Mouse (Mus musculus): Measurements from ENCODE around the gene Trip12. TPM values are rescaled to one million over a fixed set of nuclear protein-coding genes. Genes with fewer than 3 reads are reported as not detected.

Trip12 gene
- polyA plus RNA-seq, 1 experiment from 2014 or later, result 27.5 TPM

GRCm38 (mm10) chr1:84839309-84840017 lies 853 bp downstream of the Trip12 start, which contains the start of gene Fbxo36:
Gene Fbxo36 (plus strand): TSS chr1:84839841.
- Histone ChIP-seq H3K27me3 (no peaks in the 10 kb centered on the region), H3K9ac (peak within 1 kb of the TSS; percentile 97), H3K4me3 (replicated peaks) (peak within 1 kb of the TSS; percentile 98), H3K9me3 (replicated peaks) (no peaks in the 10 kb centered on the region), H3K27ac (replicated peaks) (peak within 1 kb of the TSS; percentile 94), H3K36me3 (replicated peaks) (no peaks in the 10 kb centered on the region), H3K4me2 (peak within 1 kb of the TSS; percentile 81), H3K4me1 (replicated peaks) (peaks cover 31% of the 10 kb centered on the region)
- WGBS (ENCODE audit: insufficient replicate concordance), result under 1% methylated on average over 54 of the region's 54 CpGs
- peak; percentile 82 for ATAC-seq (ENCODE audit: insufficient read depth)

- Histone ChIP-seq H3K4me2 (peak overlapping the region; percentile 81), H3K36me3 (replicated peaks) (no peaks in the 10 kb centered on the region; the same call in 1 of the 2 replicates), H3K4me1 (replicated peaks) (peaks cover 31% of the 10 kb centered on the region), H3K27ac (replicated peaks) (peak overlapping the region; percentile 94), H3K4me3 (replicated peaks) (peak overlapping the region; percentile 98), H3K9me3 (replicated peaks) (no peaks in the 10 kb centered on the region), H3K27me3 (no peaks in the 10 kb centered on the region), H3K9ac (peak overlapping the region; percentile 97)
- ATAC-seq (ENCODE audit: insufficient read depth), result peak; percentile 26
- WGBS (ENCODE audit: insufficient replicate concordance), result under 1% methylated on average over 44 of the region's 44 CpGs
Observed at GRCm38 (mm10) chr1:84838621-84839151, 1.6 kb downstream of the Trip12 start.

GRCm38 (mm10) chr1:84838156-84838555 lies 2.2 kb downstream of the Trip12 start:
- H3K9ac ChIP-seq, result peak overlapping the region; percentile 97
- peak overlapping the region; percentile 98 for H3K4me3 ChIP-seq (replicated peaks)
- peak overlapping the region; percentile 81 for H3K4me2 ChIP-seq
- no peaks in the 10 kb centered on the region for H3K27me3 ChIP-seq
- no peaks in the 10 kb centered on the region for H3K9me3 ChIP-seq (replicated peaks)
- ATAC-seq (ENCODE audit: insufficient read depth), result no peak
- H3K36me3 ChIP-seq (replicated peaks), result no peaks in the 10 kb centered on the region; the same call in 1 of the 2 replicates
- H3K27ac ChIP-seq (replicated peaks), result peak overlapping the region; percentile 94
- peaks cover 31% of the 10 kb centered on the region for H3K4me1 ChIP-seq (replicated peaks)
- WGBS (ENCODE audit: insufficient replicate concordance), result under 1% methylated on average over 22 of the region's 22 CpGs

GRCm38 (mm10) chr1:84837523-84838145 lies 2.7 kb downstream of the Trip12 start:
- peaks cover 3% of the 10 kb centered on the region for H3K36me3 ChIP-seq (replicated peaks)
- peak overlapping the region; percentile 98 for H3K4me3 ChIP-seq (replicated peaks)
- no peak for ATAC-seq (ENCODE audit: insufficient read depth)
- H3K9me3 ChIP-seq (replicated peaks), result no peaks in the 10 kb centered on the region
- H3K27me3 ChIP-seq, result no peaks in the 10 kb centered on the region
- peak overlapping the region; percentile 94 for H3K27ac ChIP-seq (replicated peaks)
- peak overlapping the region; percentile 97 for H3K9ac ChIP-seq
- peak overlapping the region; percentile 81 for H3K4me2 ChIP-seq
- H3K4me1 ChIP-seq (replicated peaks), result peaks cover 31% of the 10 kb centered on the region
- 4% methylated on average over 20 of the region's 20 CpGs for WGBS (ENCODE audit: insufficient replicate concordance)

- no peak overlapping the region for H3K27ac ChIP-seq (replicated peaks)
- H3K27me3 ChIP-seq, result no peaks in the 10 kb centered on the region
- no peak for ATAC-seq (ENCODE audit: insufficient read depth)
- H3K9ac ChIP-seq, result no peak overlapping the region
- H3K9me3 ChIP-seq (replicated peaks), result no peaks in the 10 kb centered on the region
- no peak overlapping the region for H3K4me3 ChIP-seq (replicated peaks)
- WGBS (ENCODE audit: insufficient replicate concordance), result 39% methylated on average over 2 of the region's 2 CpGs
- H3K4me2 ChIP-seq, result no peak overlapping the region
- peaks cover 8% of the 10 kb centered on the region for H3K4me1 ChIP-seq (replicated peaks)
- H3K36me3 ChIP-seq (replicated peaks), result peaks cover 24% of the 10 kb centered on the region
Observed at GRCm38 (mm10) chr1:84825091-84825490, 15.2 kb downstream of the Trip12 start.

- Histone ChIP-seq H3K9me3 (replicated peaks) (no peaks in the 10 kb centered on the region), H3K4me1 (replicated peaks) (no peaks in the 10 kb centered on the region; the same call in 1 of the 2 replicates), H3K36me3 (replicated peaks) (peaks cover 15% of the 10 kb centered on the region), H3K4me2 (no peak overlapping the region), H3K27me3 (no peaks in the 10 kb centered on the region), H3K9ac (no peak overlapping the region), H3K4me3 (replicated peaks) (no peak overlapping the region), H3K27ac (replicated peaks) (no peak overlapping the region)
- WGBS (ENCODE audit: insufficient replicate concordance), result 73% methylated on average over 1 of the region's 1 CpGs
- no peak for ATAC-seq (ENCODE audit: insufficient read depth)
Observed at GRCm38 (mm10) chr1:84817596-84817995, 22.7 kb downstream of the Trip12 start.

- H3K27me3 ChIP-seq, result no peaks in the 10 kb centered on the region
- 70% methylated on average over 1 of the region's 1 CpGs for WGBS (ENCODE audit: insufficient replicate concordance)
- H3K9me3 ChIP-seq (replicated peaks), result no peaks in the 10 kb centered on the region
- H3K27ac ChIP-seq (replicated peaks), result no peak overlapping the region
- no peak overlapping the region for H3K4me2 ChIP-seq
- no peak overlapping the region for H3K4me3 ChIP-seq (replicated peaks)
- H3K4me1 ChIP-seq (replicated peaks), result peaks cover 5% of the 10 kb centered on the region; the same call in 1 of the 2 replicates
- no peak overlapping the region for H3K9ac ChIP-seq
- ATAC-seq (ENCODE audit: insufficient read depth), result no peak
- 0 out of 2 replicates have a peak, but pooled peaks cover 2% of the 10 kb centered on the region for H3K36me3 ChIP-seq (replicated peaks)
Observed at GRCm38 (mm10) chr1:84803788-84804187, 36.5 kb downstream of the Trip12 start.

GRCm38 (mm10) chr1:84799166-84799565 lies 41.1 kb downstream of the Trip12 start:
- Histone ChIP-seq H3K9me3 (replicated peaks) (no peaks in the 10 kb centered on the region), H3K27me3 (no peaks in the 10 kb centered on the region), H3K4me1 (replicated peaks) (peaks cover 2% of the 10 kb centered on the region; the same call in 1 of the 2 replicates), H3K36me3 (replicated peaks) (peaks cover 6% of the 10 kb centered on the region), H3K4me2 (no peak overlapping the region), H3K4me3 (replicated peaks) (no peak overlapping the region), H3K27ac (replicated peaks) (no peak overlapping the region), H3K9ac (no peak overlapping the region)
- no peak for ATAC-seq (ENCODE audit: insufficient read depth)

GRCm38 (mm10) chr1:84795335-84795734 lies 45.0 kb downstream of the Trip12 start:
- ATAC-seq (ENCODE audit: insufficient read depth), result no peak
- no peak overlapping the region for H3K4me2 ChIP-seq
- H3K4me1 ChIP-seq (replicated peaks), result no peaks in the 10 kb centered on the region
- no peak overlapping the region for H3K27ac ChIP-seq (replicated peaks)
- H3K27me3 ChIP-seq, result no peaks in the 10 kb centered on the region
- H3K4me3 ChIP-seq (replicated peaks), result no peak overlapping the region
- peaks cover 35% of the 10 kb centered on the region for H3K36me3 ChIP-seq (replicated peaks)
- 88% methylated on average over 7 of the region's 7 CpGs for WGBS (ENCODE audit: insufficient replicate concordance)
- no peak overlapping the region for H3K9ac ChIP-seq
- no peaks in the 10 kb centered on the region for H3K9me3 ChIP-seq (replicated peaks)

- Histone ChIP-seq H3K4me1 (replicated peaks) (no peaks in the 10 kb centered on the region), H3K27ac (replicated peaks) (no peak overlapping the region), H3K36me3 (replicated peaks) (peaks cover 54% of the 10 kb centered on the region), H3K4me2 (no peak overlapping the region), H3K9me3 (replicated peaks) (no peaks in the 10 kb centered on the region), H3K27me3 (no peaks in the 10 kb centered on the region), H3K9ac (no peak overlapping the region), H3K4me3 (replicated peaks) (no peak overlapping the region)
- ATAC-seq (ENCODE audit: insufficient read depth), result no peak
- 66% methylated on average over 2 of the region's 2 CpGs for WGBS (ENCODE audit: insufficient replicate concordance)
Observed at GRCm38 (mm10) chr1:84791393-84791792, 48.9 kb downstream of the Trip12 start.

- Histone ChIP-seq H3K27ac (replicated peaks) (no peak overlapping the region), H3K4me2 (no peak overlapping the region), H3K27me3 (no peaks in the 10 kb centered on the region), H3K4me3 (replicated peaks) (no peak overlapping the region), H3K36me3 (replicated peaks) (peaks cover 31% of the 10 kb centered on the region), H3K9ac (no peak overlapping the region), H3K4me1 (replicated peaks) (no peaks in the 10 kb centered on the region), H3K9me3 (replicated peaks) (no peaks in the 10 kb centered on the region)
- no peak for ATAC-seq (ENCODE audit: insufficient read depth)
- WGBS (ENCODE audit: insufficient replicate concordance), result 84% methylated on average over 3 of the region's 3 CpGs
Observed at GRCm38 (mm10) chr1:84780630-84781029, 59.7 kb downstream of the Trip12 start.
